In genomic region chr14:67176100-67176499, GRCm38 (mm10) we compare ENCODE assay signal across 20 mouse cellular contexts.
A peak's percentile ranks its signal among the peaks of the same experiment; 100 is the strongest.
DNase-seq lines count a peak whose midpoint lies in the region; ATAC-seq lines count a peak whose summit lies in the region.
"Had no signal": no experiment of that assay in that cellular context is flagged by ENCODE, and none has a peak within 500 bp of the region (broad histone marks: within the 10 kb centered on the region; RNA-seq: fewer than 3 reads in every experiment).

No protein-coding gene starts in this region.

- H3K4me3 ChIP-seq in limb, embryonic 11.5 days (ENCODE audit: low read depth, low read length) = no peak overlapping the region
- no peak overlapping the region for H3K4me3 ChIP-seq in limb, embryonic 10.5 days
- no peak overlapping the region for H3K4me3 ChIP-seq in limb, embryonic 12.5 days (replicated peaks)
- H3K4me3 ChIP-seq in stomach, embryonic 16.5 days (replicated peaks; ENCODE audit: low read length) = no peak overlapping the region
- no peak overlapping the region for H3K4me3 ChIP-seq in forebrain, embryonic 14.5 days (ENCODE audit: low read depth, low read length)
- H3K4me3 ChIP-seq: embryonic facial prominence, embryonic 13.5 days; forebrain, embryonic 12.5 days; heart, embryonic 13.5 days; hindbrain, embryonic 12.5 days had no signal

- no peak overlapping the region for H3K27ac ChIP-seq in limb, embryonic 11.5 days (replicated peaks; ENCODE audit: low read depth, low read length)
- H3K27ac ChIP-seq in limb, embryonic 10.5 days = no peak overlapping the region
- H3K27ac ChIP-seq in limb, embryonic 12.5 days = no peak overlapping the region
- peak overlapping the region; percentile 61 for H3K27ac ChIP-seq in stomach, embryonic 16.5 days (ENCODE audit: low read length)
- no peak overlapping the region for H3K27ac ChIP-seq in forebrain, embryonic 14.5 days (ENCODE audit: low read depth, low read length)
- H3K27ac ChIP-seq: embryonic facial prominence, embryonic 13.5 days; forebrain, embryonic 12.5 days; heart, embryonic 13.5 days; hindbrain, embryonic 12.5 days had no signal

- no peak for ATAC-seq in limb, embryonic 11.5 days (ENCODE audit: insufficient number of reproducible peaks, low FRiP score, low TSS enrichment, low read depth)
- ATAC-seq in limb, embryonic 12.5 days (ENCODE audit: insufficient number of reproducible peaks, insufficient read depth, low FRiP score, low TSS enrichment, low read depth) = no peak
- peak; percentile 76; the same call in 1 of the 2 replicates for ATAC-seq in stomach, embryonic 16.5 days (ENCODE audit: insufficient read depth, low FRiP score)
- ATAC-seq in forebrain, embryonic 14.5 days = no peak
- ATAC-seq: forebrain, postnatal 0 days; hindbrain, embryonic 16.5 days had no signal

- peak; percentile 38 for DNase-seq in limb, embryonic 11.5 days (ENCODE audit: low spot score)
- DNase-seq in limb, embryonic 10.5 days (ENCODE audit: low spot score) = no peak
- DNase-seq in ZHBTc4 (ENCODE audit: low read depth, low spot score) = peak; percentile 36
- no peak for DNase-seq in forebrain, embryonic 14.5 days (ENCODE audit: low spot score)
- DNase-seq in spleen, postnatal 36 days (ENCODE audit: low spot score in 2 of 2) = no peak
- no peak for DNase-seq in left cerebral cortex, adult 11 months (ENCODE audit: low spot score)
- DNase-seq: adrenal gland, postnatal 10 days; cerebellum, adult 11 months; cerebellum, adult 8-10 months; cerebellum, postnatal 14 days; forebrain, postnatal 0 days; gastrocnemius, postnatal 14 days; heart, postnatal 36 days had no signal

- no peak overlapping the region for H3K4me2 ChIP-seq in limb, embryonic 11.5 days (ENCODE audit: low read depth, severe bottlenecking)
- peak overlapping the region; percentile 21; the same call in 1 of the 2 replicates for H3K4me2 ChIP-seq in limb, embryonic 12.5 days
- no peak overlapping the region for H3K4me2 ChIP-seq in stomach, embryonic 16.5 days (ENCODE audit: low read depth, low read length)
- no peak overlapping the region for H3K4me2 ChIP-seq in forebrain, embryonic 14.5 days (ENCODE audit: low read length)
- H3K4me2 ChIP-seq: embryonic facial prominence, embryonic 13.5 days; forebrain, embryonic 12.5 days; heart, embryonic 13.5 days; hindbrain, embryonic 12.5 days had no signal

- H3K27me3 ChIP-seq in limb, embryonic 11.5 days (ENCODE audit: control insufficient read depth, insufficient read depth, low read length) = no peaks in the 10 kb centered on the region
- H3K27me3 ChIP-seq in limb, embryonic 10.5 days (ENCODE audit: low read depth, poor library complexity, severe bottlenecking) = no peaks in the 10 kb centered on the region; the same call in 1 of the 2 replicates
- H3K27me3 ChIP-seq in limb, embryonic 12.5 days = no peaks in the 10 kb centered on the region
- H3K27me3 ChIP-seq in stomach, embryonic 16.5 days (ENCODE audit: control insufficient read depth, insufficient read depth, low read length) = no peaks in the 10 kb centered on the region
- H3K27me3 ChIP-seq in forebrain, embryonic 14.5 days (replicated peaks; ENCODE audit: control insufficient read depth, insufficient read depth, low read length) = no peaks in the 10 kb centered on the region
- H3K27me3 ChIP-seq: forebrain, embryonic 12.5 days; hindbrain, embryonic 12.5 days had no signal

- WGBS in limb, embryonic 11.5 days = 40% methylated on average over 6 of the region's 6 CpGs
- 61% methylated on average over 6 of the region's 6 CpGs for WGBS in limb, embryonic 10.5 days
- 40% methylated on average over 6 of the region's 6 CpGs for WGBS in limb, embryonic 12.5 days
- 58% methylated on average over 6 of the region's 6 CpGs for WGBS in stomach, embryonic 16.5 days
- 88% methylated on average over 6 of the region's 6 CpGs for WGBS in forebrain, embryonic 14.5 days

- no peak overlapping the region for H3K9ac ChIP-seq in limb, embryonic 11.5 days (ENCODE audit: low read length)
- no peak overlapping the region for H3K9ac ChIP-seq in limb, embryonic 12.5 days (replicated peaks)
- no peak overlapping the region for H3K9ac ChIP-seq in stomach, embryonic 16.5 days (ENCODE audit: low read length)
- no peak overlapping the region for H3K9ac ChIP-seq in forebrain, embryonic 14.5 days (ENCODE audit: low read length)
- H3K9ac ChIP-seq: embryonic facial prominence, embryonic 13.5 days; forebrain, embryonic 12.5 days; forebrain, postnatal 0 days; heart, embryonic 13.5 days; hindbrain, embryonic 12.5 days had no signal

- H3K36me3 ChIP-seq in limb, embryonic 11.5 days (ENCODE audit: control insufficient read depth, insufficient read depth, low read length) = no peaks in the 10 kb centered on the region
- H3K36me3 ChIP-seq in limb, embryonic 10.5 days = no peaks in the 10 kb centered on the region
- no peaks in the 10 kb centered on the region for H3K36me3 ChIP-seq in limb, embryonic 12.5 days
- no peaks in the 10 kb centered on the region for H3K36me3 ChIP-seq in stomach, embryonic 16.5 days (ENCODE audit: control insufficient read depth, insufficient read depth, low read length)
- no peaks in the 10 kb centered on the region for H3K36me3 ChIP-seq in forebrain, embryonic 14.5 days (ENCODE audit: control insufficient read depth, insufficient read depth, low read length)
- H3K36me3 ChIP-seq: embryonic facial prominence, embryonic 13.5 days; forebrain, embryonic 12.5 days; heart, embryonic 13.5 days; hindbrain, embryonic 12.5 days had no signal

- H3K9me3 ChIP-seq in limb, embryonic 11.5 days (ENCODE audit: control insufficient read depth, low read length) = no peaks in the 10 kb centered on the region
- no peaks in the 10 kb centered on the region for H3K9me3 ChIP-seq in limb, embryonic 10.5 days (replicated peaks)
- H3K9me3 ChIP-seq in limb, embryonic 12.5 days = no peaks in the 10 kb centered on the region
- H3K9me3 ChIP-seq in stomach, embryonic 16.5 days (replicated peaks; ENCODE audit: control insufficient read depth, low read length) = no peaks in the 10 kb centered on the region
- no peaks in the 10 kb centered on the region for H3K9me3 ChIP-seq in forebrain, embryonic 14.5 days (replicated peaks; ENCODE audit: control insufficient read depth, low read length)
- H3K9me3 ChIP-seq: embryonic facial prominence, embryonic 13.5 days; forebrain, embryonic 12.5 days; heart, embryonic 13.5 days; hindbrain, embryonic 12.5 days had no signal

- no peaks in the 10 kb centered on the region for H3K4me1 ChIP-seq in limb, embryonic 11.5 days (ENCODE audit: control insufficient read depth, insufficient read depth, low read length)
- H3K4me1 ChIP-seq in limb, embryonic 10.5 days = peaks cover 14% of the 10 kb centered on the region
- peaks cover 24% of the 10 kb centered on the region for H3K4me1 ChIP-seq in limb, embryonic 12.5 days (replicated peaks)
- peaks cover 5% of the 10 kb centered on the region; the same call in 1 of the 2 replicates for H3K4me1 ChIP-seq in stomach, embryonic 16.5 days (ENCODE audit: control insufficient read depth, insufficient read depth, low read length)
- no peaks in the 10 kb centered on the region; the same call in 1 of the 2 replicates for H3K4me1 ChIP-seq in forebrain, embryonic 14.5 days (ENCODE audit: control insufficient read depth, insufficient read depth, low read length)
- H3K4me1 ChIP-seq: embryonic facial prominence, embryonic 13.5 days; heart, embryonic 13.5 days had no signal

Comparison
In these comparisons a context has a peak if more than half of its experiments do, and no peak if none do; other contexts are left out.
1. DNase-seq: peak in limb, embryonic 11.5 days (single experiment) and ZHBTc4 (single experiment); none in limb, embryonic 10.5 days (single experiment), forebrain, embryonic 14.5 days (single experiment), spleen, postnatal 36 days (0 of 2) and left cerebral cortex, adult 11 months (single experiment).